Mouse (Mus musculus): ENCODE results near the gene Olfr911-ps1. TPM values are rescaled to one million over a fixed set of nuclear protein-coding genes. Genes with fewer than 3 reads are reported as not detected.

Olfr911-ps1 gene
- polyA plus RNA-seq (2014; fragmentation: Nextera tagmentation; extraction: Ambion mirVana): not detected in 2 replicates

DNA sequence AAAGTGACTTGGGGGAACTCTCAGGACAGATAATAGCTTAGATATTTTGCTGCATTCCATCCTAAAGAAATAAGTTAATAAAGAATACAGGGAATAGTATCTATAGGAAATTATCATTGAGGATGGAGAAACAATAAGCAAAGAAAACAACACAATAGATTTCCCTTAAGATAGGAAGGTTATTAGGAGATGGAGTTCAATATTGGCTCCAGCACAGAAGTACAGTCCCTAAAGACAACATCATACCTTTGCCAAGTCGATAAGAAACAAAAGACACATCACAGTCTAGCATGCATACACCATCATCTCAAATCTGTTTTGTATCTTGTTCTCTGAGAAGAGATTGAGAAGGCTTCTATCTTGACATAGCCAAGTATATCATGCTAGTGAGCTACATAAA lies at the start of gene Olfr911-ps1:
Gene Olfr911-ps1, plus strand, starts transcription at position 301 of the 400 bp plus-strand sequence.
- H3K27me3 ChIP-seq (ENCODE audit: control insufficient read depth, insufficient read depth, low read length): no peaks in the 10 kb centered on the region
- no peaks in the 10 kb centered on the region for H3K9me3 ChIP-seq (ENCODE audit: control insufficient read depth, low read depth, low read length)
- no peaks in the 10 kb centered on the region for H3K36me3 ChIP-seq (ENCODE audit: control insufficient read depth, insufficient read depth, low read length)
- no peak within 1 kb of the TSS for H3K27ac ChIP-seq (ENCODE audit: low read length)
- H3K4me3 ChIP-seq (ENCODE audit: low read depth, low read length): no peak within 1 kb of the TSS
- 61% methylated on average over 1 of the region's 1 CpGs for WGBS
- no peaks in the 10 kb centered on the region for H3K4me1 ChIP-seq (ENCODE audit: control insufficient read depth, insufficient read depth, low read length)
- H3K9ac ChIP-seq (replicated peaks; ENCODE audit: low read depth, low read length): no peak within 1 kb of the TSS
- no peak within 1 kb of the TSS for H3K4me2 ChIP-seq (replicated peaks; ENCODE audit: low read depth, low read length)
- ATAC-seq (ENCODE audit: insufficient number of reproducible peaks, insufficient read depth, low FRiP score, low read depth): no peak

DNA sequence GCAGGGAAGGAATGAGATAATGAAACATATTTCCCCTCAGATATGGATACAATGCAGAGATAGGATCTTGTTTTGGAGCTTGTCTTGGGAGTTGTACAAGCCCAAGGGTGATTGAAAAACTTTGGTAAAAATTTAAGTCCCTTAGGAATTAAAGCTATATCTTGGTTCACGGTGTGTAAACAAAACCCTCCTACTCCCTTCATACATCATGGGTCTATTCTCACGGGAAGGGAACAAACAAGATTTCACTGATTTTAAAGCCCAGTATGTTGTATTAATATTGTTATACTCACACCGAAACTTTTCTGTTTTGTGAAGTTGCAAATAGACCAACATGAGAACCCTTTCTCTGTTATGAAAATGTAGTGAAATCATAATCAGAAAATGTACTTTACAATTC lies 34.6 kb upstream of the Olfr911-ps1 start, which contains the start of gene Olfr906:
Gene Olfr906, plus strand, starts transcription at position 301 of the 400 bp plus-strand sequence.
- Histone ChIP-seq H3K9ac (replicated peaks; ENCODE audit: low read depth, low read length) (no peak within 1 kb of the TSS), H3K4me1 (ENCODE audit: control insufficient read depth, insufficient read depth, low read length) (no peaks in the 10 kb centered on the region), H3K4me2 (replicated peaks; ENCODE audit: low read depth, low read length) (no peak within 1 kb of the TSS), H3K9me3 (ENCODE audit: control insufficient read depth, low read depth, low read length) (no peaks in the 10 kb centered on the region), H3K27ac (ENCODE audit: low read length) (no peak within 1 kb of the TSS), H3K4me3 (ENCODE audit: low read depth, low read length) (no peak within 1 kb of the TSS), H3K27me3 (ENCODE audit: control insufficient read depth, insufficient read depth, low read length) (no peaks in the 10 kb centered on the region), H3K36me3 (ENCODE audit: control insufficient read depth, insufficient read depth, low read length) (no peaks in the 10 kb centered on the region)
- no peak for ATAC-seq (ENCODE audit: insufficient number of reproducible peaks, insufficient read depth, low FRiP score, low read depth)
- WGBS: 77% methylated on average over 3 of the region's 3 CpGs

DNA sequence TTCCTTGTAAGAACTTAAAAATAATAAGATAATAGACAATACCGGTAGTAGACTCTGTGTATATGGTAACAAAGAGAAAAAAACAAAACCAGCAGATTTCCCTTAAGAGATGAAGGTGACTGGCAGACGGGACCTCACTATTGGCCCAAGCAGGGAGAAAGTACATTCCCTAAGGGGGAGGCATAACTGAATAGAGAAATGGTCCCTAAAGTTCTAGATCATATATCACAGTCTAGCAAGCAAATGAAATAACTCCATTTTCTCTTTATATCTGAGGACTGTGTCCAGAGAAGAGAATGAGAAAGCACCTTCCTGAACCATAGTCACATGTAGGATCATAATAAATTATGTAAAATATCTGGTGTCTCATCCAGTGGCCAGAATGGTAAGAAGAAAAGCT lies 25.9 kb upstream of the Olfr911-ps1 start, which contains the start of gene Olfr907:
Gene Olfr907, plus strand, starts transcription at position 301 of the 400 bp plus-strand sequence.
- Histone ChIP-seq H3K27me3 (ENCODE audit: control insufficient read depth, insufficient read depth, low read length) (no peaks in the 10 kb centered on the region), H3K9me3 (ENCODE audit: control insufficient read depth, low read depth, low read length) (no peaks in the 10 kb centered on the region), H3K27ac (ENCODE audit: low read length) (no peak within 1 kb of the TSS), H3K4me2 (replicated peaks; ENCODE audit: low read depth, low read length) (no peak within 1 kb of the TSS), H3K9ac (replicated peaks; ENCODE audit: low read depth, low read length) (no peak within 1 kb of the TSS), H3K4me1 (ENCODE audit: control insufficient read depth, insufficient read depth, low read length) (no peaks in the 10 kb centered on the region), H3K36me3 (ENCODE audit: control insufficient read depth, insufficient read depth, low read length) (no peaks in the 10 kb centered on the region), H3K4me3 (ENCODE audit: low read depth, low read length) (no peak within 1 kb of the TSS)
- 81% methylated on average over 2 of the region's 2 CpGs for WGBS
- ATAC-seq (ENCODE audit: insufficient number of reproducible peaks, insufficient read depth, low FRiP score, low read depth): no peak

DNA sequence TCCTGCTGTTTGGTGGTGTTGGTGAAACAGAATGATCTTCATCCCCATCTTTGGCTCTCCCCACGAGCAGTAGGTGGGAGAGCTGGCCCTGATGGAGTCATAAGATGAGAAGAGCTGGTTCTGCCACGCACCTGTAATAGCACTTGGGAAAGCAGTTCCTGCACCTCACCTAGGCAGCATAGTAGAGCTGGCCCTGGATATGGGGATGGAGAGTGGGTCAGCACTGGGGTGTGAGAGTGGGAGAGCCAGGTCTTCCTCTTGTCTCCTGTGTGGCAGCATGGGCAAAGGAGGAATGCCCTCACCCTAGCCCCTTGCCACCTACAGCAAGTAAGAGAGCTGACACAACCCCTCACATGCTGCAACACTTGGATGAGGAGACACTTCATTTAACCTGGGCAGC lies 9.0 kb upstream of the Olfr911-ps1 start:
- no peak for ATAC-seq (ENCODE audit: insufficient number of reproducible peaks, insufficient read depth, low FRiP score, low read depth)
- Histone ChIP-seq H3K9ac (replicated peaks; ENCODE audit: low read depth, low read length) (no peak overlapping the region), H3K9me3 (ENCODE audit: control insufficient read depth, low read depth, low read length) (no peaks in the 10 kb centered on the region), H3K36me3 (ENCODE audit: control insufficient read depth, insufficient read depth, low read length) (no peaks in the 10 kb centered on the region), H3K27ac (ENCODE audit: low read length) (no peak overlapping the region), H3K27me3 (ENCODE audit: control insufficient read depth, insufficient read depth, low read length) (no peaks in the 10 kb centered on the region), H3K4me1 (ENCODE audit: control insufficient read depth, insufficient read depth, low read length) (no peaks in the 10 kb centered on the region), H3K4me3 (ENCODE audit: low read depth, low read length) (no peak overlapping the region), H3K4me2 (replicated peaks; ENCODE audit: low read depth, low read length) (no peak overlapping the region)
- 70% methylated on average over 2 of the region's 2 CpGs for WGBS

DNA sequence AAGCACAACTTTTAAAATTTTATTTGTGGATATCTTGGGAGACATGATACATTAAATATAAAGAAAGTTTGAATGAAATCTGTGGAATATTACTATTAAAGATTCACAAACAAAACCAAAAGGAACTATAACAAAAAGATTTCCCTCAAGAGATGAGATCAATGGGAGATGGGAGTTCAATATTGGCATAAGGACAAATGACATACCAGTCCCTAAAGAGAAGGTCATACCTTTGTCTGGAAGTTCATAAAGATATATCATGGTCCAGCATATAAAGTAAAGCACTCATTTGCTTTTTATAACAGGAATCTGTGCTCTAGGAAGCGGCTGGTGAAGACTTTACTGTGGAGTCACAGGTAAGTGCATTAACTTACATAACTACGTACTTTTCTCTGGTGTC lies 16.2 kb downstream of the Olfr911-ps1 start, which contains the start of gene Olfr910:
Gene Olfr910, plus strand, starts transcription at position 301 of the 400 bp plus-strand sequence.
- ATAC-seq (ENCODE audit: insufficient number of reproducible peaks, insufficient read depth, low FRiP score, low read depth): no peak
- Histone ChIP-seq H3K36me3 (ENCODE audit: control insufficient read depth, insufficient read depth, low read length) (no peaks in the 10 kb centered on the region), H3K27me3 (ENCODE audit: control insufficient read depth, insufficient read depth, low read length) (no peaks in the 10 kb centered on the region), H3K27ac (ENCODE audit: low read length) (no peak within 1 kb of the TSS), H3K4me2 (replicated peaks; ENCODE audit: low read depth, low read length) (no peak within 1 kb of the TSS), H3K9me3 (ENCODE audit: control insufficient read depth, low read depth, low read length) (no peaks in the 10 kb centered on the region), H3K4me3 (ENCODE audit: low read depth, low read length) (no peak within 1 kb of the TSS), H3K9ac (replicated peaks; ENCODE audit: low read depth, low read length) (no peak within 1 kb of the TSS), H3K4me1 (ENCODE audit: control insufficient read depth, insufficient read depth, low read length) (no peaks in the 10 kb centered on the region)
- 93% methylated on average over 2 of the region's 2 CpGs for WGBS

Other genes starting within 250 kb of the Olfr911-ps1 start
- gene Olfr896-ps1, start 230.5 kb upstream of the Olfr911-ps1 start, polyA plus RNA-seq (2014; fragmentation: Nextera tagmentation; extraction: Ambion mirVana): not detected in 2 replicates
- not detected in 2 replicates for gene Olfr25, start 192.5 kb upstream of the Olfr911-ps1 start, polyA plus RNA-seq (2014; fragmentation: Nextera tagmentation; extraction: Ambion mirVana)
- not detected in 2 replicates for gene Olfr898, start 173.2 kb upstream of the Olfr911-ps1 start, polyA plus RNA-seq (2014; fragmentation: Nextera tagmentation; extraction: Ambion mirVana)
- gene Olfr250, start 154.7 kb upstream of the Olfr911-ps1 start, polyA plus RNA-seq (2014; fragmentation: Nextera tagmentation; extraction: Ambion mirVana): not detected in 2 replicates
- not detected in 2 replicates for gene Olfr251, start 144.5 kb upstream of the Olfr911-ps1 start, polyA plus RNA-seq (2014; fragmentation: Nextera tagmentation; extraction: Ambion mirVana)
- not detected in 2 replicates for gene Olfr147, start 119.9 kb upstream of the Olfr911-ps1 start, polyA plus RNA-seq (2014; fragmentation: Nextera tagmentation; extraction: Ambion mirVana)
- not detected in 2 replicates for gene Olfr901, start 92.1 kb upstream of the Olfr911-ps1 start, polyA plus RNA-seq (2014; fragmentation: Nextera tagmentation; extraction: Ambion mirVana)
- gene Olfr902, start 73.9 kb upstream of the Olfr911-ps1 start, polyA plus RNA-seq (2014; fragmentation: Nextera tagmentation; extraction: Ambion mirVana): not detected in 2 replicates
- not detected in 2 replicates for gene Olfr904, start 58.4 kb upstream of the Olfr911-ps1 start, polyA plus RNA-seq (2014; fragmentation: Nextera tagmentation; extraction: Ambion mirVana)
- gene Olfr905, start 50.5 kb upstream of the Olfr911-ps1 start, polyA plus RNA-seq (2014; fragmentation: Nextera tagmentation; extraction: Ambion mirVana): not detected in 2 replicates
- not detected in 2 replicates for gene Olfr906, start 34.5 kb upstream of the Olfr911-ps1 start, polyA plus RNA-seq (2014; fragmentation: Nextera tagmentation; extraction: Ambion mirVana)
- gene Olfr907, start 25.8 kb upstream of the Olfr911-ps1 start, polyA plus RNA-seq (2014; fragmentation: Nextera tagmentation; extraction: Ambion mirVana): not detected in 2 replicates
- gene Olfr910, start 16.3 kb downstream of the Olfr911-ps1 start, polyA plus RNA-seq (2014; fragmentation: Nextera tagmentation; extraction: Ambion mirVana): not detected in 2 replicates
- gene Olfr912, start 58.6 kb downstream of the Olfr911-ps1 start, polyA plus RNA-seq (2014; fragmentation: Nextera tagmentation; extraction: Ambion mirVana): not detected in 2 replicates
- not detected in 2 replicates for gene Olfr913, start 71.2 kb downstream of the Olfr911-ps1 start, polyA plus RNA-seq (2014; fragmentation: Nextera tagmentation; extraction: Ambion mirVana)
- gene Olfr914, start 83.5 kb downstream of the Olfr911-ps1 start, polyA plus RNA-seq (2014; fragmentation: Nextera tagmentation; extraction: Ambion mirVana): not detected in 2 replicates
- gene Olfr916, start 138.3 kb downstream of the Olfr911-ps1 start, polyA plus RNA-seq (2014; fragmentation: Nextera tagmentation; extraction: Ambion mirVana): not detected in 2 replicates
- not detected in 2 replicates for gene Olfr917, start 144.3 kb downstream of the Olfr911-ps1 start, polyA plus RNA-seq (2014; fragmentation: Nextera tagmentation; extraction: Ambion mirVana)
- gene Olfr918, start 153.0 kb downstream of the Olfr911-ps1 start, polyA plus RNA-seq (2014; fragmentation: Nextera tagmentation; extraction: Ambion mirVana): not detected in 2 replicates
- not detected in 2 replicates for gene Olfr919, start 182.1 kb downstream of the Olfr911-ps1 start, polyA plus RNA-seq (2014; fragmentation: Nextera tagmentation; extraction: Ambion mirVana)
- 25.4 and 26.3 TPM in 2 replicates for gene Vwa5a, start 196.7 kb downstream of the Olfr911-ps1 start, polyA plus RNA-seq (2014; fragmentation: Nextera tagmentation; extraction: Ambion mirVana)
- gene Olfr920, start 230.7 kb downstream of the Olfr911-ps1 start, polyA plus RNA-seq (2014; fragmentation: Nextera tagmentation; extraction: Ambion mirVana): 0.08 and 0.17 TPM in 2 replicates

All from stomach, embryonic 14.5 days (tissue).